Mouse (Mus musculus) embryonic facial prominence, embryonic 13.5 days (tissue): Measurements from ENCODE around the gene Mapk1. TPM values are rescaled to one million over a fixed set of nuclear protein-coding genes. Genes with fewer than 3 reads are reported as not detected.

Experiments
- ATAC-seq: fragments of 200-750 bp; cut with Nextera tagmentation; 2 replicates; pipeline ENCODE4 v1.8.0; 2017; ENCODE audit warnings: low read depth; ENCODE audit not compliant: insufficient number of reproducible peaks, insufficient read depth, low FRiP score, low TSS enrichment
- H3K27ac ChIP-seq: fragments of 300-500 bp; sonication (generic); 2 replicates; pipeline ENCODE4 v1.5.1; 2015; ENCODE audit warnings: moderate library complexity, mild to moderate bottlenecking, inconsistent platforms
- H3K27me3 ChIP-seq: fragments of 300-500 bp; sonication (generic); 2 replicates; pipeline ENCODE4 v1.6.1; 2015; ENCODE audit warnings: mild to moderate bottlenecking, inconsistent platforms
- H3K36me3 ChIP-seq: fragments of 300-500 bp; sonication (generic); 2 replicates; pipeline ENCODE4 v1.6.1; 2015; ENCODE audit warnings: mild to moderate bottlenecking, inconsistent platforms
- H3K4me1 ChIP-seq: fragments of 300-500 bp; sonication (generic); 2 replicates; pipeline ENCODE4 v1.6.1; 2015; ENCODE audit warnings: inconsistent platforms
- H3K4me2 ChIP-seq: fragments of 300-500 bp; sonication (generic); 2 replicates; pipeline ENCODE4 v1.6.1; 2015; ENCODE audit warnings: moderate library complexity, mild to moderate bottlenecking, inconsistent platforms
- H3K4me3 ChIP-seq: fragments of 300-500 bp; sonication (generic); 2 replicates; pipeline ENCODE4 v1.5.1; 2015; ENCODE audit warnings: mild to moderate bottlenecking, inconsistent platforms
- H3K9ac ChIP-seq: fragments of 300-500 bp; sonication (generic); 2 replicates; pipeline ENCODE4 v1.6.1; 2015; ENCODE audit warnings: mild to moderate bottlenecking, inconsistent platforms
- H3K9me3 ChIP-seq: fragments of 300-500 bp; sonication (generic); 2 replicates; pipeline ENCODE4 v1.6.1; 2016; ENCODE audit warnings: inconsistent platforms
- WGBS: fragments of 180-500 bp; shearing (Covaris S2); methylation state at CpG from one replicate; pipeline ENCODE4 v1.1.7; 2015; ENCODE audit warnings: mixed read lengths; 5-methylcytosine and 5-hydroxymethylcytosine counted together
- polyA plus RNA-seq: library from polyadenylated mRNA; unstranded; fragments of >200 nt; fragmentation: Nextera tagmentation; extraction: Ambion mirVana; gene quantifications from 2 replicates; pipeline ENCODE4 v1.2.1, GENCODE M21; 2015

Mapk1 gene
- polyA plus RNA-seq, 1 experiment from 2014 or later, result 136 TPM

DNA sequence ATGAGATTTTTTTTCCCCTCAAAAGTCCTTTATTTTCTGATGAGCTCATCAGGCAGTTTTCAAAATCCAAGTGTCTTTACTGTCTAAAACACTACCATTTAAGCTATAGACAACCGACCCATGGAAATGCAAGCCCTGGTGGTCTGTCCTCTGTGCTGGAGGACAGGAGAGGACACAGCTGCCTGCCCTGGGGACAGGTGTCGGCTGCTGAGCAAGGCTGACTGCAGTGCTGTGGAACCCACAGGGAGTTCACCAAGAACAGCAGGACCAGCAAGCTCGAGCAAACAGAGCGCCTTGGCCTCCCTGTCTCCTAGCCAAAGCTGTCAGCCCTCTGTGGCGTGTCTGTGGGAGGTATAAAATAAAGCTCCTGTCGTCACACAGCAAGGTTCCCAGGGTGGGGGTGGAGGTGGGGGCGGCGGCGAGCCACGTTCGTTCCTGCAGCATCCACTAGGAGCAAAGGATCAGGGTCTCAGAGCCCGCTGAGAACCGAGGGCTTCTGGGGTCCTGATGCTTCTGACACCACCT is 103.5 kb downstream of the Mapk1 start:
- WGBS, result 79% methylated on average over 13 of the region's 13 CpGs
- Histone ChIP-seq H3K4me2 (no peak overlapping the region), H3K36me3 (peaks cover 99% of the 10 kb centered on the region), H3K27me3 (no peaks in the 10 kb centered on the region), H3K9ac (no peak overlapping the region), H3K4me1 (no peaks in the 10 kb centered on the region), H3K9me3 (no peaks in the 10 kb centered on the region), H3K4me3 (no peak overlapping the region), H3K27ac (no peak overlapping the region)
- ATAC-seq, result no peak

DNA sequence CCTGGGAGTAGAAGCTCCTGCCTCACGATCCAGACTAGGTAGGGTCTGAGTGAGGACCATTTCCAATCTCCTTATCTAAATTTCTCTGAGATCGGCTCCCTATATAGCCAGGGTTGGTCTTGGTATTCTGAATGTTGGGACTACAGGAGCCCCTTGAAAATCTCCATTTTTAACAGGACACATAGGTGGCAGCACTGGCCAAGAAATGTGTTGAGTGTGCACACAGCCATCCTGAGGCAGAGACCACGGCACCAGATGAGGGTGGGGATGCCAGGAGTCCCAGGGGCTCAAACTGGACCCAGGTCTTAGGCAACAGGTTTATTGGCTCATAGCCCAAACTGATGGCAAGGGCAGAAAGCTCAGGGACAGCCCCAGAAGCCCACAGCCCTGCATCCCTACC is 105.2 kb downstream of the Mapk1 start:
- H3K4me1 ChIP-seq, result no peaks in the 10 kb centered on the region
- no peak; the same call in 1 of the 2 replicates for ATAC-seq
- peaks cover 99% of the 10 kb centered on the region for H3K36me3 ChIP-seq
- H3K27ac ChIP-seq, result no peak overlapping the region
- WGBS, result 71% methylated on average over 3 of the region's 3 CpGs
- no peak overlapping the region for H3K4me3 ChIP-seq
- no peak overlapping the region for H3K9ac ChIP-seq
- no peak overlapping the region for H3K4me2 ChIP-seq
- H3K9me3 ChIP-seq, result no peaks in the 10 kb centered on the region
- no peaks in the 10 kb centered on the region for H3K27me3 ChIP-seq

DNA sequence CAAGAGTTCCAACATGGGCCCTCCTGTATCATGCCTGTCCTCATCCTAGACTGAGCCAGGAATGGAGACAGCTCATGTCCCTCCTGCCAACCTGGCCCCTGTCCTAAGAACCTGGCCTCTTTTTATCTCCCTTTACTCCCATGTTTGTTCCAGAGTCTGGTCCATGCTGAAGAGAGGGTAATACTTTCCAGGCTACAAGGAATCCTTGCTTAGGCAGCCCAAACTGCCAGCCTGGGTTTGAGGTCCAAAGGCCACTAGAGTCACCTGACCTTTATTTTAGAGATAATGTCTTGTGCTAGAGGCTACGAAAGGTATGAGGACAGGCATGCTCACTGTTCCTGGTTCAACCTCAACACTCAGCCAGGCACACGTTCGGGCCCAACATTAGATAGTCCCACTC is 113.8 kb downstream of the Mapk1 start:
- Histone ChIP-seq H3K27me3 (no peaks in the 10 kb centered on the region), H3K36me3 (peaks cover 99% of the 10 kb centered on the region), H3K4me1 (no peaks in the 10 kb centered on the region), H3K4me2 (no peak overlapping the region), H3K9ac (no peak overlapping the region), H3K9me3 (no peaks in the 10 kb centered on the region), H3K4me3 (no peak overlapping the region), H3K27ac (no peak overlapping the region)
- no peak for ATAC-seq
- 96% methylated on average over 3 of the region's 3 CpGs for WGBS

Other genes with a start within 250 kb of the Mapk1 start
- 0.60 and 0.74 TPM in 2 replicates for gene Spag6l, start 153.9 kb upstream of the Mapk1 start, polyA plus RNA-seq
- gene Igll1, start 119.4 kb upstream of the Mapk1 start, polyA plus RNA-seq, result not detected in 2 replicates
- 73.7 and 77.6 TPM in 2 replicates for gene Top3b, start 112.6 kb upstream of the Mapk1 start, polyA plus RNA-seq
- 3.4 and 4.1 TPM in 2 replicates for gene Vpreb1, start 112.5 kb upstream of the Mapk1 start, polyA plus RNA-seq
- gene Ppm1f, start 86.9 kb upstream of the Mapk1 start, polyA plus RNA-seq, result 27.7 and 29.3 TPM in 2 replicates
- gene Ypel1, start 86.3 kb downstream of the Mapk1 start, polyA plus RNA-seq, result 56.7 and 66.3 TPM in 2 replicates
- gene Ppil2, start 127.9 kb downstream of the Mapk1 start, polyA plus RNA-seq, result 159 and 161 TPM in 2 replicates
- 42.8 and 54.8 TPM in 2 replicates for gene 2610318N02Rik, start 141.8 kb downstream of the Mapk1 start, polyA plus RNA-seq
- gene Sdf2l1, start 149.0 kb downstream of the Mapk1 start, polyA plus RNA-seq, result 60.1 and 65.3 TPM in 2 replicates
- 9.3 and 10.9 TPM in 2 replicates for gene Ydjc, start 161.2 kb downstream of the Mapk1 start, polyA plus RNA-seq
- gene Ccdc116, start 163.8 kb downstream of the Mapk1 start, polyA plus RNA-seq, result 0.62 and 0.98 TPM in 2 replicates
- 348 TPM in 2 replicates for gene Ube2l3, start 219.3 kb downstream of the Mapk1 start, polyA plus RNA-seq
- gene Rimbp3, start 225.2 kb downstream of the Mapk1 start, polyA plus RNA-seq, result 0.35 and 0.43 TPM in 2 replicates